In the genomic region with DNA sequence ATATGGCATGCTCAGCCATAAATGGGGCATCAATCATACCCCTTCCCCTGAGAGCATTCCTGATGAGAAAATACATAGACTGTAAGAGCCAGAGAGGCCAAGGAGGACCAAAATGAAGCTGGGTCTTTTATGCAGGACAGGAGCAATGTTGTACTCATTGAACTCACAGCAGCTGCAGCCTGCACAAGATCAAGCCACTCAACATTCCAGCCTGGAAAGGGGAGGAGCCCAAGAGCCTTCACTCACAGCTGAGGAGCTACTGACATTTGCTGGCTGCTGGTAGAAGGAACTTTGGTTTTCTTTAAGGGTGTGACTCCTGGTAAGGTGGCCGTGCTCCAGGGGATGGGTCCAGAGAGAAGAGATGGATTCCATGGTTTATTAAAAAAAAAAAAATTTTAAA, we compare ENCODE assay signal across 31 mouse cellular contexts.
A peak's percentile ranks its signal among the peaks of the same experiment; 100 is the strongest.
DNase-seq lines count a peak whose midpoint lies in the region; ATAC-seq and TF ChIP-seq lines count a peak whose summit lies in the region.
"Had no signal": no experiment of that assay in that cellular context is flagged by ENCODE, and none has a peak within 500 bp of the region (broad histone marks: within the 10 kb centered on the region; RNA-seq: fewer than 3 reads in every experiment).

No protein-coding gene starts in this region.

- no peaks in the 10 kb centered on the region for H3K36me3 ChIP-seq in heart, postnatal 0 days (replicated peaks; ENCODE audit: control insufficient read depth, insufficient read depth, low read length)
- H3K36me3 ChIP-seq in lung, postnatal 0 days (ENCODE audit: insufficient read depth, low read length): no peaks in the 10 kb centered on the region
- H3K36me3 ChIP-seq in forebrain, embryonic 16.5 days (ENCODE audit: control insufficient read depth, insufficient read depth): no peaks in the 10 kb centered on the region
- H3K36me3 ChIP-seq: embryonic facial prominence, embryonic 15.5 days; forebrain, embryonic 12.5 days; heart, embryonic 13.5 days; kidney, embryonic 15.5 days; limb, embryonic 12.5 days; liver, embryonic 15.5 days; midbrain, embryonic 10.5 days; midbrain, embryonic 15.5 days had no signal

- peak; percentile 60; the same call in 1 of the 2 replicates for ATAC-seq in heart, postnatal 0 days (ENCODE audit: insufficient read depth, low read depth)
- ATAC-seq in lung, postnatal 0 days: peak; percentile 73
- ATAC-seq in forebrain, embryonic 16.5 days: no peak
- ATAC-seq: hindbrain, embryonic 16.5 days; midbrain, embryonic 15.5 days had no signal

- TF ChIP-seq CTCF in heart, postnatal 0 days (IDR thresholded peaks at IDR 0.05; ENCODE audit: low read depth): no peak
- no peak for TF ChIP-seq CTCF in lung, adult 2 months (IDR thresholded peaks at IDR 0.05; ENCODE audit: insufficient read depth, low read length)
- TF ChIP-seq CTCF in lung, postnatal 0 days (IDR thresholded peaks at IDR 0.05): no peak

- H3K9me3 ChIP-seq in heart, postnatal 0 days (replicated peaks; ENCODE audit: control insufficient read depth, low read length): no peaks in the 10 kb centered on the region
- no peaks in the 10 kb centered on the region for H3K9me3 ChIP-seq in lung, postnatal 0 days (ENCODE audit: low read length)
- H3K9me3 ChIP-seq in forebrain, embryonic 16.5 days (ENCODE audit: control insufficient read depth, low read length): no peaks in the 10 kb centered on the region
- H3K9me3 ChIP-seq: embryonic facial prominence, embryonic 15.5 days; forebrain, embryonic 12.5 days; heart, embryonic 13.5 days; kidney, embryonic 15.5 days; limb, embryonic 12.5 days; liver, embryonic 15.5 days; midbrain, embryonic 10.5 days; midbrain, embryonic 15.5 days had no signal

- H3K27me3 ChIP-seq in heart, postnatal 0 days (ENCODE audit: control insufficient read depth, insufficient read depth, low read length): no peaks in the 10 kb centered on the region
- H3K27me3 ChIP-seq in lung, postnatal 0 days (replicated peaks; ENCODE audit: insufficient read depth, low read length): no peaks in the 10 kb centered on the region
- no peaks in the 10 kb centered on the region for H3K27me3 ChIP-seq in forebrain, embryonic 16.5 days (replicated peaks; ENCODE audit: control insufficient read depth, insufficient read depth, low read length)
- H3K27me3 ChIP-seq: embryonic facial prominence, embryonic 15.5 days; forebrain, embryonic 12.5 days; heart, embryonic 13.5 days; kidney, embryonic 15.5 days; limb, embryonic 12.5 days; liver, embryonic 15.5 days; midbrain, embryonic 15.5 days had no signal

- peaks cover 4% of the 10 kb centered on the region; the same call in 1 of the 2 replicates for H3K4me1 ChIP-seq in heart, postnatal 0 days (ENCODE audit: control insufficient read depth, insufficient read depth)
- peaks cover 4% of the 10 kb centered on the region; the same call in 1 of the 2 replicates for H3K4me1 ChIP-seq in lung, adult 2 months (ENCODE audit: control insufficient read depth, insufficient read depth, low read length)
- H3K4me1 ChIP-seq in lung, postnatal 0 days (ENCODE audit: insufficient read depth, low read depth, low read length): no peaks in the 10 kb centered on the region
- H3K4me1 ChIP-seq in forebrain, embryonic 16.5 days (replicated peaks; ENCODE audit: control insufficient read depth, insufficient read depth, low read length): peaks cover 15% of the 10 kb centered on the region
- H3K4me1 ChIP-seq: liver, embryonic 15.5 days had no signal

- no peak overlapping the region for H3K27ac ChIP-seq in heart, postnatal 0 days (ENCODE audit: low read depth)
- H3K27ac ChIP-seq in lung, postnatal 0 days (ENCODE audit: low read length): no peak overlapping the region
- H3K27ac ChIP-seq in forebrain, embryonic 16.5 days (ENCODE audit: low read length): no peak overlapping the region
- H3K27ac ChIP-seq: embryonic facial prominence, embryonic 15.5 days; forebrain, embryonic 12.5 days; gastrocnemius, adult 2 months; heart, embryonic 13.5 days; kidney, embryonic 15.5 days; limb, embryonic 12.5 days; liver, embryonic 15.5 days; midbrain, embryonic 10.5 days; midbrain, embryonic 15.5 days; stomach, postnatal 0 days had no signal

- H3K9ac ChIP-seq in heart, postnatal 0 days (replicated peaks; ENCODE audit: low read depth, low read length): no peak overlapping the region
- H3K9ac ChIP-seq in lung, postnatal 0 days (replicated peaks; ENCODE audit: low read depth): no peak overlapping the region
- H3K9ac ChIP-seq in forebrain, embryonic 16.5 days (replicated peaks; ENCODE audit: low read depth, low read length): no peak overlapping the region
- H3K9ac ChIP-seq: embryonic facial prominence, embryonic 15.5 days; forebrain, embryonic 12.5 days; heart, embryonic 13.5 days; kidney, embryonic 15.5 days; limb, embryonic 12.5 days; liver, embryonic 15.5 days; midbrain, embryonic 15.5 days had no signal

- TF ChIP-seq EP300 in heart, postnatal 0 days (IDR thresholded peaks at IDR 0.05; ENCODE audit: low read depth): no peak
- no peak for TF ChIP-seq EP300 in lung, postnatal 0 days (IDR thresholded peaks at IDR 0.05)

- WGBS in heart, postnatal 0 days: 32% methylated on average over 1 of the region's 1 CpGs
- WGBS in lung, adult 2 months: 53% methylated on average over 1 of the region's 1 CpGs
- WGBS in lung, postnatal 0 days: 38% methylated on average over 1 of the region's 1 CpGs
- WGBS in forebrain, embryonic 16.5 days: 91% methylated on average over 1 of the region's 1 CpGs

- no peak for TF ChIP-seq POLR2A in lung, adult 2 months (IDR thresholded peaks at IDR 0.05; ENCODE audit: borderline replicate concordance, extremely low read depth, low read depth, low read length)

- no peak for DNase-seq in heart, postnatal 0 days (ENCODE audit: low spot score)
- no peak for DNase-seq in heart, adult 8-10 months (ENCODE audit: low spot score)
- peak; percentile 19 for DNase-seq in lung, adult 2 months
- peak; percentile 67 for DNase-seq in lung, postnatal 0 days (ENCODE audit: low spot score)
- DNase-seq in lung, postnatal 4 days: peak; percentile 32 to 63
- no peak for DNase-seq in adrenal gland, adult 2 months
- DNase-seq: adrenal gland, postnatal 36 days; B cell, adult 2 months; cerebellum, adult 2 months; cerebellum, postnatal 14 days; gastrocnemius, adult 2 months; gastrocnemius, postnatal 36 days; heart, adult 18-20 months; heart, postnatal 14 days; kidney, adult 18-20 months; kidney, postnatal 4 days; right cerebral cortex, adult 18-20 months; right cerebral cortex, postnatal 4 days; thymus, adult 18-20 months; thymus, postnatal 25 days had no signal

- no peak overlapping the region for H3K4me2 ChIP-seq in heart, postnatal 0 days (ENCODE audit: low read depth, low read length)
- no peak overlapping the region for H3K4me2 ChIP-seq in lung, postnatal 0 days (replicated peaks; ENCODE audit: low read depth, low read length)
- H3K4me2 ChIP-seq in forebrain, embryonic 16.5 days (ENCODE audit: low read length): no peak overlapping the region
- H3K4me2 ChIP-seq: embryonic facial prominence, embryonic 15.5 days; forebrain, embryonic 12.5 days; heart, embryonic 13.5 days; kidney, embryonic 15.5 days; limb, embryonic 12.5 days; liver, embryonic 15.5 days; midbrain, embryonic 15.5 days had no signal

- no peak overlapping the region for H3K4me3 ChIP-seq in heart, postnatal 0 days (ENCODE audit: low read depth, low read length)
- H3K4me3 ChIP-seq in lung, adult 2 months (replicated peaks; ENCODE audit: extremely low read depth, low read depth, low read length): no peak overlapping the region
- no peak overlapping the region for H3K4me3 ChIP-seq in lung, postnatal 0 days (ENCODE audit: low read depth, low read length)
- H3K4me3 ChIP-seq in forebrain, embryonic 16.5 days (replicated peaks; ENCODE audit: low read length): no peak overlapping the region
- H3K4me3 ChIP-seq: embryonic facial prominence, embryonic 15.5 days; forebrain, embryonic 12.5 days; gastrocnemius, adult 2 months; heart, embryonic 13.5 days; kidney, embryonic 15.5 days; limb, embryonic 12.5 days; liver, embryonic 15.5 days; midbrain, embryonic 10.5 days; midbrain, embryonic 15.5 days had no signal

Comparison
In these comparisons a context has a peak if more than half of its experiments do, and no peak if none do; other contexts are left out.
1. DNase-seq: peak in lung, adult 2 months (single experiment), lung, postnatal 0 days (single experiment) and lung, postnatal 4 days (2 of 2); none in heart, postnatal 0 days (single experiment), heart, adult 8-10 months (single experiment) and adrenal gland, adult 2 months (single experiment).